Mouse (Mus musculus): ENCODE measurements around the gene Flrt3.

Flrt3 gene

DNA sequence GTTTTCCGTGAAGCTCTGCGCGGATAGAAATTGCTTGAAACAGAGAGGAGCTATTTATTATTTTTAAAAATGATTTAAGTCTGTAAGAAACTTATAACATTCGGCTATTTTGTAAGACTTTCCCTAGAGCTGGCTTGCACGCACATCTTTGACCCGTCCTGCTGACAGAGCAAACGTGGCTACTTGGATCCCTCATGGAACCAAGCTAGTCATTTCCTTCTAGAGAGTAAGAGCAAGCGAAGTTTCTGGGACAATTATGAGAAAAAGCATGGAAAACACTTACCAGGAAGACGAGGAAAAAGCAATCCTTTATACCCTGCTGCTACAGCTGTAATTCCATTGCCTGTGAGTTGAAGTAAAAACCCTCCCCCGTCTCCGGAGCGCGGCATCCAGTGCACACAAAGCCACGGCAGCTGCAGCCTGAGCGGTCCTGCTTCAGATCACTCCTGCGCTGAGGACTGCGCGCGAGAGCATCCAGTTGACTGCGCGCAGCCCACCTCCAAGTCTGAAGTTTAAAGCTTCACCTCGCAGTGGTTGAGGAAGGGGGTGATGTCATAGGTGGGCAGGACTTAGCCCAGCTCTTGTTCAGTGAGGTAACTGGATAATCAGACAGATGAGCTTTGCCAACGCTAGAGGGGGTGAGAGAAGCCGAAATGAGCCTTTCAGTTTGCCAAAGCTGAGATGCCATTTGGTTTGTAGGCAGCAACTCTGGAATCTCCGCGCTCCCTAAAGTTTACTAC, at the start of gene Flrt3:
Gene Flrt3, minus strand, starts transcription at position 507 of the 740 bp plus-strand sequence.
- DNase-seq = peak; percentile 82

DNA sequence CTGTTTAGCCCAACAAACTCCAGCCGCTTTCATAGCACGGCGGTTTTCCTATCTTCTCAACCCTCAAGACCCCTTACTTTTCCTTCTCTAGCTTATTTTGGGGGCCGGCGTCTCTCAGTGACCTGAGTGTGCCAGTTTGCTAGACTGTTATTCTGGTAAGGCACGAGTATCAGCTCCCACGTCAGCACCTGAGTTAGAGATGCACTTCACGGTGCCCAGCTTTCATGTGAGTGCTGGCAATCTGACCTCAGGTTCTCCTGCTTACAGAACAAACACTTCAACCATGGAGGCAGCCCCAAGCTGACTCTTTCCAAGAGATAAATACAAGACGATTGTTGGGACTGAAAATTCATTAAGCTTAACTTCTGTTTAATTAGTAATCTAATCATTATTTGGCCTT, 46.1 kb upstream of the Flrt3 start:
- no peak for DNase-seq

DNA sequence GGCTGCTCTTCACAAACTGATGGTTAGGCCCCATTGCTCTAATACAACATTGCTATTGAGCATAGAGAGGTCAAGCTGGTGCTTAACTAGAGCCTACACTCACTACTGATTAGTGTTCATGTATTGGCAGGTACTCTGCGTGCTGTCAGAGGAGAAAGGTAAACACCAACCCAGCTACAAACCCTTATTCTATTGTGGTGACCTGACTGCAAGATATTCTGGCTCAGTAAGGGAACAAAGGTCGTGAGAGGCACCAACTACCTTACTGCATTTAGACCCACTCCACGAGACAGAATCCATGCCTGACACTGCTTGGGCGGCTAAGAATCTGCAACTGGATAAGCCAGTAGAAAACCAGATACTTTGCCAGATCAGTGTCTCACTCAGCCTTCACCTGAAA, 44.6 kb upstream of the Flrt3 start:
- DNase-seq = no peak

DNA sequence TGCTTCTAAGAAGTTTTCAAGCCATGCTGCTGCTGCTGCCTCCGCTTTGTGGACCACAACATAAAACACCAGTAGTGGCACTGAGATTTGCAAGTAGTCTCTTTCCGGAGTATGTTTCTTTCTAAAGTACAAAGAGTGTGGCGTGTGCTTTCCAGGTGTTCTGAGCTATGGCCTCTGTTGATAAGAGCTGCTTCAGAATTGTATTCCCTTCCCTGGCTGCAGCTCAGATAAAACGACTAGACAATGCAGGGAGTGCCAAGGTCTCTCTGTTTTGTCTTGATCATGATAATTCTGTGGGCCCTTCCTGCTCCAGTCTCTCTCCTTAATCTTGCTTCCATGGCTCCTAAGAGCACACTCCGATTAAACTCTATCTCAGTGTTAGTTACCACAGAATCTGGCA, 36.3 kb upstream of the Flrt3 start:
- DNase-seq = no peak

DNA sequence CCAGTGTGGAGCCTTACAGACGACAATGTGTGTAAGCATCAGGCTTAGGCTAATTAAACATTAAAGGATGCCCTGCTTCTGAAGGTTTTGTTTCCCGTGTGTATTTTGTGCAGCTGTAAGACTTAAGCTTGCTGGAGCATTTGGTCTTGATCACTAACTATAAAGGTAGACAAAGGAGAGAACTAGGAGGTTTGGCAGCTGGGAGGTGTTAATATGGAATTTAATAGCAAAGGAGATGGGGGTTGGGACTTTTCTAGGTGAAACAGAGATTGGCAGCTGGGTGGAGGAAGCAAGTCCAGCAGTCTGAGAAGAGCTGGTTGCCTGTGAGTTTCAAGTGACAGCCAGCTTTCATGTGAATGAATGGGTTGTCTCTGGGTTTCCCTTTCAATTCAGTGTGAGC, 34.0 kb upstream of the Flrt3 start:
- DNase-seq = no peak

DNA sequence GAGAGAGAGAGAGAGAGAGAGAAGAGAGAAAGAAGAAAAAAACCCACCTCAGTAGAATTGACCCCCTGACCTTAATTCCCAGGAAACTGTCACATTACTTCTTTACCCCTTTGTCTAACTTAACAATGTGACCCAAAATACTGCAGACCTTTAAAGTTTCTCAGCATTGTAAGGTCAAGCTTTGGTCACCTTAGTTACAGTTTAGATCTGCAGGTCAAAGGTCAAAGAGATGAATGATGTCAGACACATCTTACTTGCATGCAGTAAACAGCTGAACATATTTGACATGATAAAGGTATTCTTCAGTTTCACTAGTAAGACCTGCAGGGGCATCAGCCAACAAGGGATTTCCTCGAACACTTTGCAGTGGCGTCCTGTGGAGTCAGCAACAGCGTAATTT, 32.9 kb upstream of the Flrt3 start:
- no peak for DNase-seq

DNA sequence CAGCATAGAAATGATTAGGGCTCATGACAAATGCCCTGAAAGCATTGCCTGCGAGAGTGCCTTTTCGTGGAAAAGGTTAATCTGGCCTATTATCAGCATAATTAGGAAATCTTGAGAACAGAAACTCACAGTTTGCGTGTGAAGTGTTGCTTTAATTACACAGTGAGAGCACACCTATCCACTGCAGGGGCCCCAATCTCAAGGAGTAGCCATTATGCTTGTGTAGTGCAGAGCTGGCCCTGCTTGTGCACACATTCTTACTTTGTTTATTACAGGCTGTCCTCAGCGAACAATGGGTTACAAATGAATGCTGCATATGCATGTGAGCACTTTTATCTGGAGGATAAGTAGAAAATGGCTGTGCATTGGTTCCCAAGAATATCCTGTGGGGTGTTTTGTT, 32.1 kb upstream of the Flrt3 start:
- DNase-seq = no peak

DNA sequence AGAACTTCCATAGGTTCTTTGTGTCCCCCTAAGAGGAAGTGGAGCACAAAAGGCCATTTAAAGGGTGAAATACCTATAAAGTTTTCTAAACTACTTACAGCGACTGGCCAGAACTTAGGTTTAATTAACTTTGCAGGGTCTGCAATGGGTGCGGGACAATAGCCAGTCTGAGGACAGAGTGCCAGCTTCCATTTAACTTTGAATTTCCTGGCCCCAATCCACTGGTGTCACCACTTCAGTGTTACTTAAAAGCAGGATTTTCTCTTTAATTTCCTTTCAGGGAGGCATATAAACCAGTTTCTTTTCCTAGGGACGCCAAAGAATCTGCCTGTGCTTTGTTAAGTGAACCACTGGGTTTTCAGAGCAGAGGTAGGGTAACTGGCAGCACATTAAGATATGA, 27.3 kb upstream of the Flrt3 start:
- no peak for DNase-seq

DNA sequence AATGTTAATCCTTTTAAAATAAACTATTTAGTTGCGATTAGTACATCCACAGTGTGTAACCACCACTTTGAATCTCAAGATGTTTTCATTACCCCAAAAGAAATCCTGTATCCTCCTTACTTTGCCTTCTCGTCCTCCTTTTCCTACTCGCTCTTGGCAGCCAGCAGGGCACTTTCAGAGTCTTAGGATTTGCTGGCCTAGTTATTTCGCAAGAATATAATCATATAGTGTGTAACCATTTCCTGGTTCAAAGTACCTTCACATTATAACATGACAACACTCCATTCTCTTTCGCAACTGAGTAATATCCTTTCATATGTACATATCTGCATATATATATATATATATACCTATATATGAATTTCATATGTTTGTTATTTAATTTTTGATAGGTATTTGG, 22.6 kb upstream of the Flrt3 start:
- DNase-seq = no peak

DNA sequence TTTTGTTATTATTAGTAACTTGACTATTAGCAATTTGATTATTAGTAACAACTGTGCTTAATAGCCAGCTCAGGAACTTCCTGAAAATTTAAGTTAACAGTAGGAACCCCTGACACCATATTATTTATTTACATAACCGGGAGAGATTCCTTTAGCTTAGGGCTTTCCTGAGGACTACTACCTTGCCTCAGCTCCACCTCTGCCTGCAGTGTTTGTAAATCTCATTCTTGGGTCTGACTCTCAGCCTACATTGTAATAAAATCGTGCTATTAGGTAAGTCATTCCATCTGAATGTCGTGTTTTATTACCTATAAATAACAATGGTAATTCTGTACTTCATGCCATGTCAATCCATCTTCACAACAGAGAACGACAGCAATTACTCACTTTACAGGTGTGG, 21.2 kb upstream of the Flrt3 start:
- DNase-seq = no peak

DNA sequence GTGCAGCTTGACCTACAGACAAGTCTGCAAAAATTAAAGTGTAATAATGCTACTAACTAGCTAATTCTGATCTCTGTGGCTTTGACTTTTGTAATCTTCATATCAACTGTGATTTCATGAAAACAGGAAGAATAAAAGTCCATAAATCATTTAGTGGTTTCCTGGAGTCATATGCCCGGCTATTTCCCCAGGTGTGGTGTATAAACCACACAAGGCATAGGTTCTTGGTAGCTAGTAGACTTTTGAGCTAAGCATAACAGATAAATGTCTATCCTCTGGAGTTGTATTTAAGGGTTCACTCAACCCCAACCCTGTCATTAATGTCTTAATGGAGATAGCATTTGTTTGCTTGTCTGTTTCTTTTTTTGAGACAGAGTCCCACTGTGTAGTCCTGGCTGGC, 20.1 kb upstream of the Flrt3 start:
- DNase-seq = no peak

DNA sequence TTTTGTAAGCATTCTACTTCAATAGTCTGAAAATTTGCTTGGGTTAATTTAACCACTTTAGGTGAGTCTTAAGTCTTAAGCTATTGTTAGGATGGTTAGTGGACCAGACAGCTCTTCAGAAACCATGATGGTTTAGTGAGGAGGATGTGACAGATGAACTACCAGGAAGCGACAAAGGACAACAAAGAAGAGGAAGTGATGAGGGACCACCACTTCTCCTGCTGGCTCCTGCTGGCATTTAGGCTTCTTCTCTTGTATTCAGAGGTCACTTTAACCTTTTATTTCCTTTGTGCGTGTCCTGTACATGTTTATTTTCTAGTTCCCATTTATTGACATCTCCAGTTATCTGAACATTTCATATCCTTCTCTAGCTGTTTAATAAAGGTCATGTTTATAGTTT, 19.6 kb upstream of the Flrt3 start:
- DNase-seq = no peak

DNA sequence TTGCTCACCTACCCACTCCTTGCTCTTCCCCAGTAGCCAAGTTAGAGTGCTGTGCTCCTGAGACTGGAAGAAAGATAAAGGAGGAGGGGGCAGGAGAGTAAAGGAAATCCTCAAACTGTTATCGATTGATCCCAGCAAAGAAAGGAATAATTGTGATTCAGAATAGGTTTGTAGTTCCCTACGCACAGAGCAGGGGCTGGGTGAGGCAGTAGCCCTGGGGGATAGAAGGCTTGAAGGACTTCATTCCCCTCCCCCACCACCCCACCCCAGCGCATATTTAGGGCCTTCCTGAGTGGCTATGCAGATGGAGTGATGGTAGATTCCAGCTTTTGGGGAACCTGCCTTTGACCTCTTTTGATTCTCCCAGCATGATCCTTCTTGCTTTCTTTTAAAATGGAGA, 5.5 kb upstream of the Flrt3 start:
- no peak for DNase-seq

DNA sequence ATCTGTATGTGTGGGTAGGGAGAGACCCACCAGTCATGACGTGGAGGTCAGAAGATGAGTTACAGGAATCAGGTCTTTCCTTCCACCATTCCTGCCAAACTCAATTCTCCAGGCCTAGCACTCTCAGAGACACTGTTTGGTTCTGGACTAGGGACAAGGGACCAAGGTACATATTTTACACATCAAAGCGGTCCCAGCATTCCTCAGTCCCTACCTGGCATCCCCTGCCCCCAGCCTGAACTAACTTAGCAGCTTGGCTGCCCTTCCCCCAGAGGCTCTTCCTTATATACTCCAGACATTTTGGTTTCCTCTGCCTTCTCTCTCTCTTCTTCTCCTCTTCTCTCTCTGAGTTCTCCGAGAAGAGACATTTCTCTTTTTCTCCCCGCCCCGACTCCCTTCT, 2.2 kb upstream of the Flrt3 start:
- DNase-seq = no peak

DNA sequence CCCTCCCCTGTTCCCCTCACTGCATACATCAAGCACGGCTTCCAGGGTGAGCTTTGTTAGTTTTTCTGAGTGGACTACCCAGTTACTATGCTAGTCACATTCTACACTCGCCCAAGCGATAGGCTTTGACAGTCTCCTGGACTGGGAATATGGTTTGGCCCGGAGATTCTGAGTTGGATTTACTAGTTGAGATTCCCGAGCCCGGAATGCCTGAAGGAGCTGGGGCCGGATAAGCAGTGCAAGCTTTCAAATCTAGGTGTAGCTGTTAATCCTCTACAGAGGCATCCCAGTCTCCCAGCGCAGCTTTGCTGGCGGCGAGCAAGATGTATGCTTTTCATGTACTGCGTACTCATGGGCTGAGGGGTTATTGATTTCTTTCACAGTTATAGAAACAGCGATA, 812 bp downstream of the Flrt3 start:
- peak; percentile 35 for DNase-seq

DNA sequence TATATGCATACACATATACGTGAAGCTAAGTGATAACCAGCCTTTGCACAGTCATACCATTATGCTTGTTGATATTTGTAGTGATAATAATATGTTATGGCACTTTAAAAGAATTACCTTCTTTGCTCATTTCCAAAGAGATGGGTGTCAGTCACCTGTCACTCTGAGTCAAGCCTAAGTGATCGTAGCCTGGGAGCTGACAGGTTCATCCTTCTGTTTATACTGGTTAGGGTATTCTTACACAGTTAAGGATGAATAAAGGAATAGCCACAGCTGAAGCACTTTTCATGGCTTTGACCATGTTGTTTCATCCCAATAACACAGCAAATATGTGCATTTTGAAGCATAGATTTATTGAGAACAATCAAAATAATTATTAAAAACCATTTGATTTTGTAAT, 1.5 kb downstream of the Flrt3 start:
- no peak for DNase-seq

DNA sequence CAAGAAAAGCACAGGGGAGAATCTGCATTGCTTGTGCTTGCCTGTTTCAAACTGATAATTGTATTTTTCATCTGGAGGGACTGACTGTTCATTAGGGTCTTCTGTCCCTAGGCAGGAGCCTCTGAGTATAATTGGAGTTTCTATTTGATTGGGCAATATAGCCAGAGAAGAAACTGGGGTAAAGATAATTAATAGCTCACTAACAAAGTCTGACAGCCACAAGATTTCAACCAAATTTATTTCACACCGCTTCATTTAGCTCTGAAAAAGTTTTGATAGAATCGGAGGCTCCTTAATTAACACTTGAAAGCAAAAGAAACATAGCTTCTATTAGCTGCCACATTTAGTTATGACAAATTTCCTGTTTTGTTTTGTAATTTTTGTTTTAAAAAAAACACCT, 2.2 kb downstream of the Flrt3 start:
- DNase-seq = no peak

DNA sequence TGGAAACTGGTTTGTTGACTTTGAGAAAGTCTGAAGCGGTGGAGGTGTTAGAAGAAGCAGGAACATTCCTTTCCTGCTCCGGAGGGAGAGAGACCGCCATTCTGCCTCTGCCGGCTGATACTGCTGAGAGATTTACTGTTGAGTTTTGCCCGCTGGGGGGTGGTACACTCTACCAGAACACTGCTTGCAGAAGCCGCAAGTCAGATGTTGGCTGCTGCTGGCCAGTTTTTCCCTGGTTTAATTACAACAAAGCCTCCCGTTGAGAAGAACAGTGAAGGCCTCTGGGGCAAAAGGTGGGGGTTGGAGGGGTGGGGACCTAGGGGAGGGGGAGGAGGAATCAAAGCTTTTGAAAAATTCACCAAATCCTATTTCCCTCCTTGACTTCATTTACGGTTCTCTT, 3.0 kb downstream of the Flrt3 start:
- DNase-seq = peak; percentile 59

DNA sequence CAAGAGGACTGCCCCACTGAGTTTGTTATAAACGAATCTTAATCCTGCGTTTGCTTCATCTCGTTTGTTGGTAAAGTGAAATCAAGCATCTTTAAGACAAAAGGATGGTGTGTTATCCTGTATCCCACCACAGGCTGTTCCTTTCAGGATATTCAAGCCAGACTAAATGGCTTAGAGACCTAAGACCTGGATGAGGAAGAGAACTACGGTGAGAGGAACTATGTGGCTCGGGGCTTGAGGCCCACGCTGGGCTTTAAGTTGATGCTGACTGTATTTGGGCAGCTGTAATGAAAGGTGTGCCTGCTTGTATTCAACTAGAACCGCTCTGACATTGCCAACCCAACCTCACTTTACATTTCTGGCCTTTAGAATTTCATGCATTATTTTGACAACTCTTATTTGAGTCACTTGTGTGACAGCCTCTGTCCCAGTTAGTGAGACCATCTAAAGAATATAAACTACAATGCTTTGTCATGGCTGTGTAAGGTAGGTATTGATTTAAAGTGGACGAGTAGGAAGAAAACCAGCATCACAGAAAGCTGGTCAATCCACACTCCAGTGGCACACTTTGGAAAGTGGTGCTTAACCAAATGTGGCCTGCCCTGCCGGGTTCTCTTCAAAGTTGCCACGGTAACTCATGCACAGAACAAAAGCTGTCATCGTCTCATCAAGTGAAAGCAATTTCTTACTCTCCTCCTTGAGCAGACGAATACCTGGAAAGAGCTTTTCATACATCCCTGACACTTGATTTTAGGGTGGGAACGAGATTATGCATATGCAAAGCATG, 3.8 kb downstream of the Flrt3 start:
- DNase-seq = no peak

DNA sequence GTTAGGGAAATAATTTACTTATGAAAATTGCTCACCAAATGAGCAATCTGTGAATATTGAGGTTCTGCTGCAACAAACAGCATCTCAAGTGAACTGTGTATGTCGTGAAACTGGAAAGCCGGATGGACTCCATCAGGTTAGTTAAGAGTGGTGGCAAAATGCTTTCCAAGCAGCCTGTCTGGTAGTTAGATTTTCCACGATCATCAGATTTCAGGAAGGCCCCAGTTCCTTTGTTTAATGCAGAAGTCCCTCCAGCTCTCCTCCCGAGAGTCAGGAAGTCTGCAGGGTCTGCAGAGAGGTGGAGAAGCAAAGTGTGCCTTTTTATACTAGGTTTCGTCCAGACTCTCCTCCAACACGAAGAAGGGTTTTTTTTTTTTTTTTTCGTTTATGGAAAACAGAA, 4.4 kb downstream of the Flrt3 start:
- DNase-seq = no peak

DNA sequence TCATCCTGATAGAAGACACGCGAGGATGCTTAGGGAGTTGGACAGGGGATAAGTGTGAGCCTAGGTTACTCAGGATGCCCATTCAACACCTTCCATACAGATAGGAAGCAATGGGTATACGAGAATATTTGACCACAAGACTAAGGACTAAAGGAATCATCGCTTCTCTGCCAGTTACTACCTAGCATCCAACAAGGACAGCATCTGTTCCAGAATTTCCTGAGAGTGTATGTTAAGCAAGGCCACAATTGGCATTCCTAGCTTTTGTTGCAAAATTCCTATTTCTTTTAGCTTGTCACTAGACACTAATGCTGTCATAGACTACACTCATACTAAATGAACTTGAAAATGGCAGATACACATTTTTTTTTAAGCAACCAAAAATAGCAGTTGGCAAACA, 6.9 kb downstream of the Flrt3 start:
- no peak for DNase-seq

DNA sequence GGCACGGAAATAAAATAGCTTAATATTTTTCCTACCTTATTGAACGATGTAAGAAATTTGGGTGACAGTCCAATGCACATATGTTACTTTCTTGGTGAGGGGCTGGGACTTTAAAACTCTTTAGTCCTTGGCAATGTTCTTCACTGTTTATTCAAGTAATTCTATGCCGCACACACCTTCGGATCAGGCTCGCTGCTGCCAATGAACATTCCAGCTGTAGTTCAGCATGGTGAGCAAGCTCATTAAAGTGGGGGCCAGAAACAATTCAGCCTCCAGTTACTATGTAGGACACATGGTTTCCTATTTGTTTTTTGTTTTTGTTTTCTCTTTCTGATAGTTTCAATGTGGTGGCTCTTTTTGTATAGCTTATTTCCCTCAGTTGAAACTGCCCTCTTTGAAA, 8.6 kb downstream of the Flrt3 start:
- DNase-seq = no peak

DNA sequence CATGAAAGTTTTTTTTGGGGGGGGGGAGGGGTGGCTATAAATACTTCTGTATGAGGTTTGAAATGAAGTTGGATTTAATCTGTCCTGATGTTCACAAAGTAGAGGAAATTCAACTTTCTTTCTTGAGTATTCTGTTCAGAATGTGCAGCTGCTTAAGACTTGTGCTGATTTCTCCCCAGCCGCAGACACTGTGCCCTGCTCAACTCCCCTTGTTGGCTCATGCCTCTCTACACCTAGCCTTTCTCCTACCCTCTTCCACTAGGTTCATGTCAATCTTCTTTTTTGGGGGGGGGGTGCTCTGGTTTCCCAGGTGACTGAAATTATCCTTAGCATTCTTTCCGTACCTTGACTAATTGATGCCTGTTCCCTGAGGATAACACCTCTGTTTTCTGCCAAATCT, 17.3 kb downstream of the Flrt3 start:
- no peak for DNase-seq

DNA sequence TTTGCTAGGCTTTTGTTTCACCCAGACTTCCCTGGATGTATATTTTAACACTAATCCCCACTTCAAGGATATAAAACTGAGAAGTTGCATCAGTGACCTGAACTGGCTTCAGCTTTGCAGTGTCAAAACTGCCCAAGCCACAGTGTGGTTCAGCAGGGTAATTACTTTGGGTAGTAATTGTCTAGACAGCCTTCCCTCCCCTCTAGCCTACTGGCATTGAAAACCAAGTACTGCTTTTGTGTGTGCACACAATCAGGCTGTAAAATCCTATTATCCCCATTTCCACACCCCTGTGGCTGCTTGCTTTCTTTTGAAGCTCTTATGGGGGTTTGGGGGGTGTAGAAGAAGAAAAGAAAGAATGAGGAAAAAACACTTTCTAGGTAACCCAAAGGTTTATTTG, 17.8 kb downstream of the Flrt3 start:
- DNase-seq = no peak
